Mouse (Mus musculus): Measurements from ENCODE around the gene Sgk2.

Sgk2 gene

DNA sequence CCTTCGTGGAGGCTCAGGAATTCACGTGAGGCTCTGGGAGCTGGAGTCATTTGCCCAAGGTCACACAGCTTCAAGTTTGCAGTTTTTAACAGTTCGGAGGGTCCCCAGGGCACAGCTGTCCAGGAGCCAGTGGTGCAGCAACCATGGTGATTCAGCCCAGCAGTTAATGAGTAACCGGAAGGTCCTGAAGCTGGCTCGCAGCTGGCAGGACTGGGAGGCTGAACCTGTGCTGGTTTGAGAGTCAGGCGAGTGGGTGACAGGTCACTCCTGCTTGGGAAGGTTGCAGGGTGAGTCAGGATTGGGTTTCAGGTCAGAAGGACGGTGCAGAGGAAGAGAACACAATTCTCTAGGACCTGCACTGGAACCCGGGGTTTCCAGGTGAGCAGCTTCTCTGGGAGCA lies at the start of gene Sgk2:
Gene Sgk2 (plus strand): TSS at position 113 of the 400 bp plus-strand sequence.
- no peak for DNase-seq

GRCm38 (mm10) chr2:162939562-162939961 lies 47.6 kb upstream of the Sgk2 start:
- no peak for DNase-seq

DNA sequence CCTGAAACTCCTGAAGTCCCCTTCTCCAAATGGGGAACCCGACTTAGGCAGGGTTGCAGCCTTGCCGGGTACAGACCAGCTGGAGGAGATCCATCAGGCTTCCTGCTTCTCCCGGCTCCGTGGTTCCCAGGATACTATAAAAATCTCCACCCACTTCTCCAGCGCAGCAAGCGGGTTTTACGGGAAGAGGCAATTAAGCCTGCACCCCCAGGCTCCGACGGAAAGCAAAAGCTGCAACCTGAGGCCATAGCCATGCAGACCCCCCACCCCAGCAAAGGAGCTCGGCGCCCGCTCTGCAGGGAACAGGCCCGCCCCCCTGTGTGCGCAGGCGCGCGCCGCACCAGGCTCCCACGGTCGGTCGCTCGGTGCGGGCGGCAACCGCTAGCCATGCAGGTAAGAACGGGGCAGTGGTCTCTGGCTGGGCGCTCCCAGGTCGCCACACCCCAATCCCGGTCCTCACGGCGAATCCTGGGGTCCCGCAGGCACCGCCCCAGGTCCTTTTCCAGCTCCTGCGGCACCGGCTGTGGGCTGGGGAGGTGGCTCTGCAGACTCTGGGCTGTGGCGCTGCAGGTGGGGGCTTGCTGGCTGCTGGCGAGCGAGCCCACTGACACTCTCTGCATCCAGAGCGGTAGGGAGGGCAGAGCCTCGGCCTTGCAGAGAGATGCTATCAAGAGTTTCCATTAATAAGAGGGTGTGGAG lies 43.8 kb upstream of the Sgk2 start, which contains the start of gene L3mbtl1:
Gene L3mbtl1 (plus strand): TSS at position 325 of the 699 bp plus-strand sequence.
- DNase-seq = no peak

GRCm38 (mm10) chr2:162943931-162944330 lies 43.2 kb upstream of the Sgk2 start:
- DNase-seq = no peak

DNA sequence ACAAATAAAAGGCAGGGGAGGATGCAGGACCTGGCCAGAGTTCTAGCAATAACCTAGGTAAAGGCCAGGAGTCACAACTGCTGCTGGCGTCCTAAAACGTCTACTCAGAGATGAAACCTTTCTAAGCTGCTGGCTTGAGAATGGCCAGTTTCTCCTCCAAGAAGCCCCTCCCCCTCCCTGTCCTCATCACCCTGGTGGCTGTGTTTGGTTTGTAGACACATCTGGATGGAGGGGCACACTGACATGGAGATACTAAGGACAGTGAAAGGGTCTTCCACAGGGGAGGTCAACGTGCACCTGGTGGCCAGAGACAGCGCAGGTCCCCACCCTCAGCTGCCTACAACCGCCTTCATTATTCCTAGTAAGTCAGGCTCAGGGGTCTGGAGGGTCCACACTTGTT lies 40.2 kb upstream of the Sgk2 start:
- no peak for DNase-seq

GRCm38 (mm10) chr2:162947736-162948135 lies 39.4 kb upstream of the Sgk2 start:
- no peak for DNase-seq

DNA sequence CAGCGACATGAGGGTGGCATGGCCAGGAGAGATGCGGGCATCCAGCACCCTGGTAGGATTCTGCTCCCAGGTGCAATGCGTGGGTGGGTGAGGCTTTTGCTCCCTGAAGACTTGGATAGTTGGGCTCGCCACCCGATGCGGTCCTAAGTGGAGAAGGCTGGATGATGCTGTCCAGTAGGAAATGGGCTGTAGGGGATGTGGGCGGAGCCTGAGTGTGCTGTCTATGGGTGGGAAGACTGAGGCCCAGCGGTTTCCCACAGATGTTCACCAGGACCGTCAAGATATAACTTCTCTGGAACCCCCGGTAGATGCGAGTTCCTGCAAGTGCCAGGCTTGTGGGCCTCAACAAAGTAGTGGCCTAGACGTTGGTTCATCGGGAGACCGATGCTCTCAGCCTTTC lies 38.9 kb upstream of the Sgk2 start:
- DNase-seq = no peak

DNA sequence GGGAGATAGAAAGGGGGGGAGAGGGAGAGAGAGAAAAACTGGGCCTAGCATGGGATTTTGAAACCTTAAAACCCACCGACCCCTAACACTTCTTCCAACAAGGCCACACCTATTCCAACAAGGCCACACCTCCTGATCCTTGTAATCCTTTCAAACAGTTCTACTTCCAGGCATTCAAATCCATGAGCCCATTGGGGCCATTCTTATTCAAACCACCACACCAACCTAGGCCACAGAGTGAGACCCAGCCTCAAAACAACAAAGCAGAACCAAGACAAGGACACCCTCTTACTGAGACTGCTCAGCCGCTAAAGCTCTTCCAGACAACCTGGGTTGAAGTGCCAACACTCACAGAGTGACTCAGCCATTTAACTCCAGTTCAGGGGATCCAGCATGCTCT lies 36.4 kb upstream of the Sgk2 start:
- DNase-seq = no peak

DNA sequence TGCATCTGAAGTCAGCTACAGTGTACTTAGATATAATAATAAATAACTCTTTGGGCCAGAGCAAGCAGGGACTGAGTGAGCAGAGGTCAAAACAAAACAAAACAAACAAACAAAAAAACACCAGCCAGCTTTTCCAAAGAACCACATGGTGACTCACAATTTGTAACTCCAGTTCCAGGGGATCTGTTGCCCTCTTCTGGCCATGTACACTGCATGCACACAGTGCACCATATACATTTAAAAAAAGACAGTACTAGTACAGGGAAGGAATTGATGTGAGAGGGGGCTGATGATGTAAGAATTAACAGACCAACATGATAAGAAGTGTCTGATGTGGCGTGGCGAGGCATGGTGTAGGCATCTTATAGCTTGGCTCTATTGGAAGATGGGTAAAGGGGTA lies 30.3 kb upstream of the Sgk2 start:
- DNase-seq = no peak

DNA sequence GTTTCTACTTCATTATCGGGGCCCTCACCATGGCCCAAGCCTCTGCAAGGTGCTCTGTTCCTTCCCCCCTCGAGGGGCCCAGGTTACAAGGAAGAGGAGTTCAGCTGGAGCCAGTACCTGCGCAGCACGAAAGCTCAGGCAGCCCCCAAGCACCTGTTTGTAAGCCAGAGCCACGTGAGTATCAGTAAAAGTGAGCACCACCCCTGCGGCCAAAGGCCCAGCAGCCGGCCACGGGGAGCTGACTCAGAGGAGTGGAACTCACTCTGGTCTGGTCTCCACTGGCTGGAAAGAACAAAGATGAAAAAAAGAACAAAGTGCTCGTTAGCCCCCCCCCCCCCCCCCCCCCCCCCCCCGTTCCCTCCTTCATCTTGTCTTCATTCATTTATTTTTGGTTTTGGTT lies 25.8 kb upstream of the Sgk2 start:
- DNase-seq = no peak

DNA sequence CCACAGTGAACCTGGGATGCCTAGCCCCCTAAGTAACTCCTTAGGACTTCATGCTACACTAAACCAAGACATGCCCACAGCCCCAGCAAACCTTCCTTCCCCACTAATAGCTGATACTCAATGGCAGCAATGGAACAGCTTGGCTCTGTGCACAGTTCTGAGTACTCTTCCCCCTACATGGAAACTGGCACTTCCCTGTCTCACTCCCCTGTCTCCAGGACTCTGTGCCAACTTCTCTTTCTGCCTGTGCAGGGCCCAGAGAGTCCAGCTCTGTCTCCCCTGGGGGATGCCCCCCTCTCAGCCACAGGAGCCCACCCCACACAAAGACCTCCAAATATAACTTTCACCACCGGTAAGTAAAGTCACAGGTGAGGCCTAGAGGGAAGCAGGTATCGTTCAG lies 20.4 kb upstream of the Sgk2 start:
- no peak for DNase-seq

DNA sequence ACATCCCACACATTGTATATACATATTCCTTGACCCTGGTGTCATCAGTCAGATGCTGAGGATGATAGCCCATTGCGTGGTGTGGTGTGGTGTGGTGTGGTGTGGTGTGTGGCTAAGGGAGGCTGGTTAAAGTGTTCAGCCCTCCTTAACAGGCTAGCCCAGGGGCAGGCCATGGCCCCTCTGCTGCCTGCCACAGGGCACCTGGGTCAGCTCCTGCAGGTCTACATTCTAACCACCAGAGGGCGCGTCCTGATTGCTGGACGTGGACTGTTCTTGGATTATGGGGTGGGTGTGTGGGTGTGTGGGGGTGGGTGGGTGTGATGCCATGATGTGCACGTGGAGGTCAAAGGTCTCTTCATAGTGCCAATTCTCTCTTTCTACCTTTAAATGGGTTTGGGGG lies 18.8 kb upstream of the Sgk2 start:
- no peak for DNase-seq

DNA sequence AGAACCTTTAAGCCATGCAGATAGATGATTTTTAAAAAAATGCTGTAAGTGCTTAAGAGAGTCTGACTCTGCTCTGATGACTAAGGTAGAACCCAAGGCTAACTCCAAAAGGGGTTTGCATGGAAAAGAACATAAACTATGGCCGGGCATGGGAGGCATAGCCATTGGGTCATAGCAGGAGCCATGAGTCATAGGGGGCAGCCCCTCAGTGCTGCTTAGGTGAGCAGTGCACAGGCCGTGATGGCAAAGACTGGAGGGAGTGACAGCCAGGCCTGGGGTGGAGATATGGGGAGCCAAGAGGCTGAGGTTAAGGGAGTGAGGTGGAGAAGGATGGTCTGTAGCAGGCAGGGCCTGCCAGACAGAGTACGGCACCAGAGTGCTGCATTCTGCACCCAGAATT lies 18.0 kb upstream of the Sgk2 start:
- no peak for DNase-seq

DNA sequence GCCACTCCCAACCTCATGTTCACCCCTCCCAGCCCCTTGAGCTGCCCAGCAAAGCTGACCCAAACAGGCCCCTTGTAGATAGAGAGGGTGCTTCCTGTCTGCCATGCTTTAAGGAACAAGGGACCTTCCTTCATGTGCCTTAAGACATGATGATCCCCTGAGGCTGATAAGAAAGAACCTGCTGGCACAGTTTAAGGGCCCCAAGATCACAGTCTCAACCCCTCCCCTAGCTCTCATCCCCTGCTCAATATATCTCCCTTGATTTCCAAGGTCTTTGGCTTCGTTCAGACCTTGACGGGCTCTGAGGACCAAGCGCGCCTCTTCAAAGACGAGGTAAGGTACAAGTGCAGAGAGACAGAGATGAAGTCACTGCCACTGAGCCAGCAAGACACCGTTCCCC lies 16.2 kb upstream of the Sgk2 start:
- DNase-seq = no peak

DNA sequence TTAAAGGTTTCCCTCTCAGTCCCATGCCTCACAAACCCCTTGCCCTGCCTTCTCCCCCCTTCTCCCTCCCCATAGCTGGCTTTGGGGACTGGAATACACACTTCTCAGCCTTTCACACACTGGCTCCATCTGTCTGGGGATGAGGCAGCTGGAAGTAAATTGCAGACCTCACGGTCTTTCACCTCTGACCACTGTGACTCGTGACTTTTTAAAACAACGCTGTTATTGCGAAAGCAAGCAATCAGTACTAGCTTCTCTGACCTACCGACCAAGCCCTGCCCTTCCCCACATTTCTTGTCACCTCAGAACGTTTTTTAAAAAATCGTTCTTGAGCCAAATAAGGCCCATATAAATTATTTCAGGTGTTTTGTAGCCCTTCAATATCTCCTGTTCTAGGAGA lies 14.4 kb upstream of the Sgk2 start:
- DNase-seq = no peak

DNA sequence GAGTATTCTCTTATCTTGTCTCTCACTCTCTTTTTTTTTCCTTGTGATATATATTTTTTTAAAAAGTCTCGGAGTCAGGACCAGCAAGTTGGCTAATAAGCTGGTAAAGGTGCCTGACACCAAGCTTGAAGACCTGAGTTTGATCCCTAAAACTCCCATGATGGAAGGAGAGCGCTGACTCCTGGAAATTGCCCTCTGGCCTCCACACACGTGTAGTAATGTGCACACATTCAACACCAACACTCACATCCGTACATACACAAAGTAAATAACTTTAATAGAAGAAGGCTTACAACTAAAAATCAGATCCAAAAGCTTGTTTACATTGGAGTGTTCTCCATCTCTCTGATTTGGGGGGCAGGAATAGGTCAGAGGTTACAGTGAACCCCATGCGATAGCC lies 13.9 kb upstream of the Sgk2 start:
- DNase-seq = no peak

- DNase-seq = no peak
Observed at GRCm38 (mm10) chr2:162973637-162974036, 13.5 kb upstream of the Sgk2 start.

- DNase-seq = peak; percentile 15
Observed at GRCm38 (mm10) chr2:162975157-162975775, 11.9 kb upstream of the Sgk2 start.

DNA sequence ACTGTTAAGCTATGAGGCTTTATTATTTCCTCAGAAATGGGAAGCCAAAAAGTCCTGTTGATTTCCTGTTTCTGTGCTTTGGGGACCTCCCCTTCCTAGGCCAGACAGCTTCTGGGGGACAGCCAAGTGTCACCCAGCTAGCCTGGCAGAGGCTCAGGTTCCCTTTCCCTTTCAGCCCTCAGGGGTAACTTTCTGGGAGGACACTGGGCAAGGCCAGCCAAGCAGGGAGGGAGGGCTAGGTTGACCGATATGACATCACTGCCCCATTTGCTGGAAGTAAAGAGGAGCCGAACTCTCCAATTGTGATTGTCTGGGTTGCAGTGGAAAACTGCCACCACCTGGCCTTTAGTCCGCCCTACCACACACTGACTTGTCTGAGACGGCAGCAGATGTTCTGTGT lies 11.1 kb upstream of the Sgk2 start:
- no peak for DNase-seq

DNA sequence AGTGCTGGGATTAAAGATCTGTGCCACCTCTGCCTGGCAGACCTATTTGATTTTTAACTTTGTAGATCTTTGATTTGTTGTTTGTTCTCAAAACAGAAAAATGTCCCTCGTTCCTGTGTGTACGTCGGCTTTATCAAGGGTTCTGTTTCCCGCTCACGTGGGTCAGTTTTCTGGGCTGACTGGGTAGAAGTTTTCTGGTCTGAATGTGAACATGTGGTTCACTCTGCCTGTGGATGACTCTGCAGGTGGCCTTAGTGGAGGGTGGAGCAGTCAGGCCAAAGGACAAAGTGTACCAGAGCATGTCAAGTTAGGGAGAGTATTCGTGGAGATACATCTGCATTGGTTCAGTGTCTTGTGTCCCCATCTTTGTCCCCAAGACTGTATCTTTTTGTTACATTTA lies 2.7 kb upstream of the Sgk2 start:
- DNase-seq = no peak

DNA sequence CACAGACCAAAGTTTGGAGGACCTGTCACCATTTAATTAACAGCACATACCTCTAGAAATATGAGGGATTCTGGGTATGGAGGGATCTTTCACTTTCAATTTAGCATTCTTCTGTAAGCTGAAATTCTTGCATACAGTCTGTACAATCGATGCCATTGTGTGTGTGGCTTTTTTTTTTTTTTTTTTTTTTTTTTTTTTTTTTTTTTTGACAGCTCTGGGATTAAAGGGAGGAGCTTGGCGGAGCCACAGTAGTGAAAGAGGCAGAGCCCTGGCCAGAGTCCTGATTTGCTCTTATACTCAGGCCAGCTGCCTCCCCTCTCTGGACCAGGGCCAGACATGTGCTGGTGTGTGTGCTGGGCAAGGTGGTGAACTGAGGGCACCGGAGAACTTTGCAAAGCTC lies 1.2 kb upstream of the Sgk2 start:
- DNase-seq = no peak

DNA sequence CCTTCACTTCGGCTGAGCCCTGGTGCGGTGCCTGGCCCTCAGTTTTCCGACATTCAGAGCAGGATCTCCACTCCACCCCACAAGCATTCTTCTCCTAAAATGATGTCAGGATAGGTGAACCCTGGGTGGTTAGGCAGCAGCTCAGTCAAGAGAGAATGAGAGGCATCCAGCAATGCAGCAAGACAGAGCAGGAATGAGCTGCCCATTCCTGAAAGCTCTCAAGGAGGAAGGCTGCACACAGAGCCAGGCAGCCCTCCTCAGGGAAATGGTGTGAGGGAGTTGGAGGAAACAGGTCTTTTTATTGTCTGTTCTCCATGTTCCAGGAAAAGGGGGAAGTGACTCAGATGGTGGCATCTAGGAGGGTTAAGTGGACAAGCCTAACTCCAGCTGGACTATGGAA lies 366 bp upstream of the Sgk2 start:
- DNase-seq = no peak

DNA sequence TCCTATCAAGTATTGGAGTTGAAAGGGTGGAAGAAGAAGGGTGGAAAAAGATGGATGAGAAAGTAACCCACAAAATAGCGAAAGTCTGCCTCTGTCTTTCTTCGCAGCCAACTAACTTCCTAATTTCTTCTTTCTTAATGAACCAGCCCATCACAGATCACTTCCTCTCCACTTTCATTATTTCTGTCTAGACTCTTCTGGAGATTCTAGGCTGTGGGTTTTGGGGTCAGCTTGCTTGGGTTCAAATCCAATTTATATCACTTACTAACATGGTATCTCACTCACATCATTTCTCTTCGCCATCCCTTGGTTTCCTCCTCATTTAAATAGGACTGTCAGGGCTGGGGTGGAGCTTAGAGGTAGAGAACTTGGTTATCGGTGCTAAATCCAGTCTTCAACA lies 1.1 kb downstream of the Sgk2 start:
- no peak for DNase-seq

DNA sequence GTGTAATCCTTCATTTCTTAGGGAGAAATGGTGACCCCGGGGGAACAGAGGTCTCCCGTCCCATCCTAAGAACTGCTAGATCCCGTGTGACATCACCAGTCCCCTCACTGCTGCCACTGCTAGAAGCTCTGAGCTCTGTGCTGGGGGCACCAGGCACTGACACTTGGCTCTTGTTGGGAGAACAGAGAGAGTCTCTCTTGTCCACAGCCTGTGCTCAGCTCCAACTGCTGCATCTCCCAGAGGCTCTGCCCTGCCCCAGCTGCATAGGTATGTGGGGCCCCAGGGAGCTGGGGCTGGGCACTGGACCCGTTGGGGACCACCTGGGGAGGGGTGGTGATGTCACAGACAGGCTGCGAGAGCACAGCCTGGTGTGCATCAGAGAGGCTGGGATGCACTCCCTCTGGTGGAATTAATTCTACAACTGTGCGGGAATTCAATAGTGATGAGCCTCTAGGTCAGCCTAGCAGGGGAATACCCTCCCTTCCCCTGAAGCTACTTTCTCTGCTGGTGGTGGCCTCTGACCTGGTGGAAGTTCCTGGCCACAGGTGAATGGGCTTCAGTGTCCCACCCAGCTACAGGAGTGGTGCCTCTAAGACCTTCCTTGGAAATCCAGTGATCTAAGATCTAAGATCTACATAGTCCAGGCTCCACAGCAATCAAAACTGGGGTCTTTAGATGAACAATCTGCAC lies 4.4 kb downstream of the Sgk2 start:
- no peak for DNase-seq

DNA sequence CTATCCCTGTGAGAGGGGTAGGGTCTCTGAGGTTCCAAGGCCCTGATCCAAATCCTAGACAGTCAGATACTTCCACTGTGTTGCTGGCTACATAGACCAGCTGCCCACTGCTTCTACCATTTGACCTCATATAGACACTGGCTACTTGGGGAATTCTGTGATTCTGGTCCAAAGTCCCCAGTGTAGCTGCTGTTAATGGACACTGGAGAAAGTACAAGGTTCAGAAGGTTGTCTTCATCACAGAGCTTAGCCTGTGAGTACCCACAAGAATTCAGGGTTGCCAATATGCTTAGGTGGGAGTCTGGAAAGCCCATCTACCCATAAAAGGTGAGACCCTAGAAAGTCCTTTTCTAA lies 4.9 kb downstream of the Sgk2 start:
- DNase-seq = no peak

Data from cerebellum, adult 11-12 months (tissue).